Mouse (Mus musculus): Measurements from ENCODE around the gene Prdm2. TPM values are rescaled to one million over a fixed set of nuclear protein-coding genes. Genes with fewer than 3 reads are reported as not detected.
A peak's percentile ranks its signal among the peaks of the same experiment; 100 is the strongest.

Prdm2 gene
- 19.0 and 20.0 TPM in 2 replicates for polyA plus RNA-seq (2016; fragmentation: Nextera tagmentation; extraction: Ambion mirVana)

DNA sequence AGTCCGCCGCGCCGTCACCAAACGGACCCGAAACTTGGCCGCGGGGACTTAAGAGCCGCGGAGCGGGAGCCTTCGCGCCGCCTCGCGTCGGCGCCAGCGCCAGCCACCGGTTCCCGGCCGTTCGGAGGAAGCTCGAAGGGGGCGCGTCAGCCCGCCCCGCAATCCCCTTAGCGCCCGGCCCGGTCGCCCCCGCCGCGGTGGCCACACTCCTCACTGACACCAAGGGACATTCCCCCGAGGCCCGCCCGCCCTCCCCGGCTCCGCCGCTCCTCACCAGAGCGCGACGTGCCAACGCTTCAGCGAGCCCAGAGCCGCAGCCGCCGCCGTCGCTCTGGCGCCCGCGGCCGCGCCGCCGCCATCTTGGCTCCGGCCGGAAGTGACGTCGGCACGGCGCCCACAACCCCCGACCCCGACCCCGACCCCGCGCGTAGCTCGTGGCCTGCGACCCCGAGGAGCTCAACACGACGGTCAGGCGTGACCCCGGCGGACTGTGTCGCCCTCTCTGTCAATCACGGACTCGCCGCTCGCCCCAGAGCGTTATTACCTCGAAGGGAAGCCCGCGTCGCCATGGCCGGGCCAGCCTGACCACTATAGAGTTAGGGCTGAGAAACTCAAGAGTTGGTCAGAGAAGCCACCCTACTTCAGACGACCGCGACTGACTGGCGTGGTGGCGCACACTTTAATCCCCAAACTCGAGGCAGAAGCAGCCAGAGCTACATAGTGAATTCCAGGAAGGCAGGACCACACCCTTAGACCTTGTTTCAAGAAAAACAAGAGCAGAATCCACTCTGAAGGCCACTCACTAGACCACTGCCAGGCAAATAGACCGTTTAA lies at the start of gene Prdm2:
Gene Prdm2 (minus strand): TSS at position 655 of the 834 bp plus-strand sequence.
- Histone ChIP-seq H3K36me3 (no peaks in the 10 kb centered on the region), H3K4me3 (peak within 1 kb of the TSS; percentile 81), H3K4me2 (replicated peaks) (peak within 1 kb of the TSS; percentile 80), H3K27me3 (replicated peaks) (no peaks in the 10 kb centered on the region), H3K4me1 (peaks cover 21% of the 10 kb centered on the region), H3K9ac (peak within 1 kb of the TSS; percentile 95), H3K27ac (peak within 1 kb of the TSS; percentile 90), H3K9me3 (no peaks in the 10 kb centered on the region)
- peak; percentile 80 for ATAC-seq (ENCODE audit: low FRiP score, low read depth)
- WGBS, result 3% methylated on average over 75 of the region's 96 CpGs

DNA sequence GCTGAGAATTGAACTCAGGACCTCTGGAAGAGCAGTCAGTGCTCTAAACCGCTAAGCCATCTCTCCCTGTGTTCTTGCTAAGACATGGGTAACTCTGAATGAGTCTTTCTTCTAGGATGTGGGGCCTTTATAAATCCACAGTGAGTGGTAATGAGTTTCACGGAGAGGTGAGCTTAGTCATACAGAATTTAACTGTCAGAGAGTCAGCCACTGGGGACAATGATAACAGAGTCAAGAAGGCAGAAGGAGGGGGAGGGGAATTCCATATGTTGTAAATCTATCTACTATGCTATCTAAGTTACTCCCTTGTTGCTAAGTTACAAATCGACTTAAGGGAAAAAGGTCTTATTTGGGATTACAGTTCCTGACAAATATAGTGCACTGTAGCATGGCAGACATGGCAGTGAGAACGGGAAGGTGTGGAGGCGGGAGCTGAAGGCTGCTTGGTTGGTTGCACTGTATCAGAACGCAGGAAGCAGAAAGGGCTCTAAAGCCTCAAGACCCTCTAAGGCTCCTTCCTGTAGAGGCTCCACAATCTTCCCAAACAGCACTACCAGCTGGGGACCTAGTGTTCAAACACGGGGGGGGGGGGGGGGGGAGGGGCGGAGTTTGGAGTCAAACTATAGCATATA lies 47.0 kb upstream of the Prdm2 start:
- Histone ChIP-seq H3K27ac (no peak overlapping the region), H3K27me3 (replicated peaks) (no peaks in the 10 kb centered on the region), H3K4me3 (no peak overlapping the region), H3K9me3 (no peaks in the 10 kb centered on the region), H3K4me2 (replicated peaks) (no peak overlapping the region), H3K36me3 (no peaks in the 10 kb centered on the region), H3K9ac (no peak overlapping the region), H3K4me1 (peaks cover 11% of the 10 kb centered on the region; the same call in 1 of the 2 replicates)
- WGBS, result 42% methylated on average over 8 of the region's 8 CpGs
- ATAC-seq (ENCODE audit: low FRiP score, low read depth), result peak; percentile 46

DNA sequence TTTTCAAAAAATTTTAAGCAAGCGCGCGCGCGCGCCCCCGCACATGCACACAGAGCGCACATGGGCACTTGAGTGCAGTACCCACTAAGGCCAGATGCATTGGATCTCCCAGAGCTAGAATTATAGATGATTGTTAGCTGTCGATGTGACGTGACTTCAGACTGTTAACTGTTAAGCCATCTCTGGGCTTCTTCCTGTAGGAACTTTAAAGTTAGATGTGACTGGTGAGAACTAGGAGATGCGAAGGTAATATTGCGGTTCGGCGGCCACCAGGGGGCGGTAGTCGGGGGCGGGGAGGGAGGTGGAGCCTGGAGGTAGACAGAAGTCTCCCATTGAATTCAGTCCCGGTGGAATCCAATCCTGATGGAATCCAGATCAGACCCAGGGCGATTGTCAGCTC lies 45.7 kb upstream of the Prdm2 start:
- Histone ChIP-seq H3K27ac (no peak overlapping the region), H3K4me2 (replicated peaks) (peak overlapping the region; percentile 38), H3K36me3 (no peaks in the 10 kb centered on the region), H3K27me3 (replicated peaks) (no peaks in the 10 kb centered on the region), H3K9me3 (no peaks in the 10 kb centered on the region), H3K4me1 (peaks cover 11% of the 10 kb centered on the region; the same call in 1 of the 2 replicates), H3K9ac (no peak overlapping the region), H3K4me3 (no peak overlapping the region)
- 37% methylated on average over 19 of the region's 19 CpGs for WGBS
- peak; percentile 23; the same call in 1 of the 2 replicates for ATAC-seq (ENCODE audit: low FRiP score, low read depth)

DNA sequence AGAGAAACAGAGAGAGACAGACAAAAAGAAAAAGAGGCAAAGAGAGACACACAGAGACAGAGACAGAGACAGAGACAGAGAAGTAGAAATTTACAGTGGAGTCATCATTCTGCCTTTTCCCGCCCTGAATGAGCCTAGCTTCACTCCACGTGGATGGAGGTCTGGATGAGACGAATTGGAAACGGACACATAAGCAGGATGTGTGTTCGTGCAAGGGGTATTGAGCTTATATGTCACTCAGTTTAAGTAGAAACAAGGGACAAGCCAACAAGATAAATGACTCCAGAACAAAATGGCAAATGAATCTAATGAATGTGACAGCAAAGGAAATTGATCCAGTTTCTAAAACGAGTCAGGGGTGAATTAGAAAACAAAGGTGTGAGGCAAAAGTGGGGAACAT lies 45.2 kb upstream of the Prdm2 start:
- Histone ChIP-seq H3K36me3 (no peaks in the 10 kb centered on the region), H3K4me2 (replicated peaks) (no peak overlapping the region), H3K27ac (no peak overlapping the region), H3K4me1 (peaks cover 11% of the 10 kb centered on the region; the same call in 1 of the 2 replicates), H3K9ac (no peak overlapping the region), H3K4me3 (no peak overlapping the region), H3K9me3 (no peaks in the 10 kb centered on the region), H3K27me3 (replicated peaks) (no peaks in the 10 kb centered on the region)
- ATAC-seq (ENCODE audit: low FRiP score, low read depth), result no peak
- WGBS, result 31% methylated on average over 6 of the region's 6 CpGs

DNA sequence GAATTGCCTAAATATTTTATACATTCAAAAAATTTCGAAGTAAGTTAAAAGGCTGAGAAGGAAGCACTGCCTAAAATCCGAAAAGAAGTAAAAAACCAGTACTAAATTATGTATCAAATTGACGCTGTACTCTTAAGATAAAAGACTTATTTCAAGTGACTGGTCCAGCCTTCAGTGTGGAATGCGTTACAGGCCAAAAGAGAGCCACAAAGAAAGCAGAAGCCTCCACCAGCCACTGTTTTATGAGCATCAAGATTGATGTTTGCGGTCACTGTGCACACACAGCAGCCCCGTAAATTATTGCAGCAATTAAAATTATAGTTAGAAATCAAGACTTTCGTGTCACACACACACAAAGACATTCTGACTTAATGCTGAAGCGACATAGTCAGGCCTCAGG lies 42.7 kb upstream of the Prdm2 start:
- no peaks in the 10 kb centered on the region for H3K27me3 ChIP-seq (replicated peaks)
- no peaks in the 10 kb centered on the region for H3K36me3 ChIP-seq
- H3K9ac ChIP-seq, result no peak overlapping the region
- peaks cover 11% of the 10 kb centered on the region; the same call in 1 of the 2 replicates for H3K4me1 ChIP-seq
- no peak overlapping the region for H3K4me2 ChIP-seq (replicated peaks)
- no peaks in the 10 kb centered on the region for H3K9me3 ChIP-seq
- ATAC-seq (ENCODE audit: low FRiP score, low read depth), result no peak
- no peak overlapping the region for H3K27ac ChIP-seq
- 36% methylated on average over 8 of the region's 8 CpGs for WGBS
- no peak overlapping the region for H3K4me3 ChIP-seq

DNA sequence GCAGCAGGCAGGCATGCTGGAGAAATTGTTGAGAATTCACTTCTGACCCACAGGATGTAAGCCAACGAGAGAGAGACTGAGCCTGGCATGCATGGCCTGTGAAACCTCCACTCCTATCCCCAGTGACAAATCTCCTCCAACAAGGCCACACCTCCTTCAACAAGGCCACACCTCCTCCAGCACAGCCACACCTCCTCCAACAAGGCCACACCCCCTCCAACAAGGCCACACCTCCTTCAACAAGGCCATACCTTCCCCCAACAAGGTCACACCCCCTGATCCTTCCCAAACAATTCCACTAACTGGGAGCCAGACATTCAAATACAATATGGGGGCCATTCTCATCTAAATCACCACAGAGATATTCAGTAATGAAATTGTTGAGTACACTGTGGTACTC lies 40.6 kb upstream of the Prdm2 start:
- WGBS, result 67% methylated on average over 1 of the region's 1 CpGs
- Histone ChIP-seq H3K27me3 (replicated peaks) (no peaks in the 10 kb centered on the region), H3K4me3 (no peak overlapping the region), H3K4me2 (replicated peaks) (no peak overlapping the region), H3K4me1 (peaks cover 5% of the 10 kb centered on the region; the same call in 1 of the 2 replicates), H3K9me3 (no peaks in the 10 kb centered on the region), H3K36me3 (no peaks in the 10 kb centered on the region), H3K9ac (no peak overlapping the region), H3K27ac (no peak overlapping the region)
- no peak for ATAC-seq (ENCODE audit: low FRiP score, low read depth)

DNA sequence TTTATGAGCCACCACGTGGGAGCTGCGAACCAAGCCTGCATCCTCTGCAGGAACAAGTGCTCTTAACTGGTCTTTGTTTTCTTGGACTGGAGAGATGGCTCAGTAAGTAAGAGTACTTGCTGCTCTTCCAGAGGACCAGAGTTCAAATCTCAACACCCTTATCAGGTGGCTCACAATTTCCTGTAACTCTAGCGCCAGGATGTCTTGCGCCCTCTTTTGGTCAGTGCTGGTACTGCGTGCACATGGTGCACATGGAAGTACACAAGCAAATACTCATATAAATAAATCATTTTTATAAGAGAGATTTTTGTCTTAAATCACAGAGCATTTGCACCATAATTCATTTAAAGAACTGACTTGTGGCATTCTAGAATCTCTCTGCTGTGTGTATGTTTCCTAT lies 35.3 kb upstream of the Prdm2 start:
- Histone ChIP-seq H3K36me3 (no peaks in the 10 kb centered on the region), H3K4me3 (no peak overlapping the region), H3K9me3 (no peaks in the 10 kb centered on the region), H3K27me3 (replicated peaks) (no peaks in the 10 kb centered on the region), H3K27ac (no peak overlapping the region), H3K4me2 (replicated peaks) (no peak overlapping the region), H3K4me1 (no peaks in the 10 kb centered on the region), H3K9ac (no peak overlapping the region)
- no peak for ATAC-seq (ENCODE audit: low FRiP score, low read depth)
- WGBS, result 74% methylated on average over 5 of the region's 5 CpGs

DNA sequence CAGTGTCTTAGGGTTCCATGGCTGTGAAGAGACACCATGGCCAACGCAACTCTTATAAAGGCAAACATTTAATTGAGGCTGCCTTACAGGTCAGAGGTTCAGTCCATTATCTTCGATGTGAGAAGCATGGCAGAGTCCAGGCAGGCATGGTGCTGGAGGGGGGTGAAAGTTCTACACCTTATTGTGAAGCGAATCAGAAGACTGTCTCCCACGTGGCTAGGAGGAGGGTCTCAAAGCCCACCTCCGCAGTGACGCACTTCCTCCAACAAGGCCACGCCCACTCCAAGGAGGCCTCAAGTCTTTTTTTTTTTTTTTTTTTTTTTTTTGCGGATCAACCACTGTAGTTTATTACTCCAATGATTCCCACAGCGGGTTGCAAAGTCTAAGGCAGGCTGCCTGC lies 28.5 kb upstream of the Prdm2 start:
- Histone ChIP-seq H3K36me3 (no peaks in the 10 kb centered on the region), H3K4me3 (no peak overlapping the region), H3K9ac (no peak overlapping the region), H3K4me1 (no peaks in the 10 kb centered on the region), H3K27ac (no peak overlapping the region), H3K4me2 (replicated peaks) (no peak overlapping the region), H3K9me3 (no peaks in the 10 kb centered on the region), H3K27me3 (replicated peaks) (no peaks in the 10 kb centered on the region)
- ATAC-seq (ENCODE audit: low FRiP score, low read depth), result no peak
- WGBS, result 84% methylated on average over 9 of the region's 9 CpGs

DNA sequence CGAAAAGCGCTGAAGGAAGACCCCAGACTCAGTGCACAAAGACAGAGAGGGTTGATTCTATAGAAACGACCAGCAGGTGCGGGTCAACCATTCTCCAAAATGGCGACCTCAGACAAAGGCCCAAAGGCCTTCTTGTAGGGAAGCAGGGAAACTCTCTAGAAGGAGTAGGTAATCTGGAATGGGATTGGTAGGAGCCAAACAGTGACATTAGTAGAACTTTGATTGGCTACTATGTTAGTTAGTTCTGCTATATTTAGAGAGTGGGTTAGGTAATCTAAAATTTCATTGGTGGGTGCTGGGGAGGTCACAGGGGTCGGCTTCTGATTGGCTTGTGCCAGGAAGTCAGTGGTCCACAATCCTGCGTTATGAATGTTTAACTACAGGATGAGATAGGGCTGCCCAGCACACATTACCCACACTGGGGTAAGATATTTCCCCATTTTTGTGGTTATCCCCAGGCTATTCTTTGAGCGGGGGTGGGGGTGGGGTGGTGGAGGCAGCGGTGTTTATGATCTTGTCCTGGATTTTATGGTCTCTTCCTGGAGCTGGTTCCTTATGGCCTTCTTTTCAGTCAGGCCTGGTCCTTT lies 26.9 kb upstream of the Prdm2 start:
- WGBS, result 89% methylated on average over 9 of the region's 9 CpGs
- H3K27me3 ChIP-seq (replicated peaks), result no peaks in the 10 kb centered on the region
- no peaks in the 10 kb centered on the region for H3K4me1 ChIP-seq
- no peak overlapping the region for H3K9ac ChIP-seq
- no peak overlapping the region for H3K4me2 ChIP-seq (replicated peaks)
- no peaks in the 10 kb centered on the region for H3K36me3 ChIP-seq
- ATAC-seq (ENCODE audit: low FRiP score, low read depth), result no peak
- H3K27ac ChIP-seq, result no peak overlapping the region
- H3K4me3 ChIP-seq, result no peak overlapping the region
- H3K9me3 ChIP-seq, result no peaks in the 10 kb centered on the region

DNA sequence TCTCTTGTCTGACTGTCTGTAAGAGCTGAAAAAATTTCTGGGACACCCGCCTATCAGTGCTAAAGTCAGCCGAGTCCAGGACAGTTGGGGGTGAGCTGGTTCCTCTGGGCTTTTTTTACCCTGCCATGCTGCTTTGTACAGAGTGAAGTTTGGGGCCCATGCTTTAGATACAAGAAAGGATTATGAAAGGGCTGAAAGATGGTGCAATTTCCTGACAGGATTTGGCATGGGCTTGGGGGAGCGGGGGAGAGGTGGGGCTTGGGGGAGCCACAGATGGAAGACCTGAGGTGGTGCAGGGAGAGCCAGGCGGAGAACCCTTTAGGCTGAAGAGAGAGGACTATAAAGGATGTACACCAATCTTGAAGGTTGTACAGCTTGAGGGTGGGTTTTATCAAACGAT lies 26.3 kb upstream of the Prdm2 start:
- no peak for ATAC-seq (ENCODE audit: low FRiP score, low read depth)
- Histone ChIP-seq H3K4me1 (no peaks in the 10 kb centered on the region), H3K9ac (no peak overlapping the region), H3K4me3 (no peak overlapping the region), H3K27me3 (replicated peaks) (no peaks in the 10 kb centered on the region), H3K36me3 (no peaks in the 10 kb centered on the region), H3K27ac (no peak overlapping the region), H3K4me2 (replicated peaks) (no peak overlapping the region), H3K9me3 (peaks cover 5% of the 10 kb centered on the region; the same call in 1 of the 2 replicates)
- 91% methylated on average over 5 of the region's 5 CpGs for WGBS

DNA sequence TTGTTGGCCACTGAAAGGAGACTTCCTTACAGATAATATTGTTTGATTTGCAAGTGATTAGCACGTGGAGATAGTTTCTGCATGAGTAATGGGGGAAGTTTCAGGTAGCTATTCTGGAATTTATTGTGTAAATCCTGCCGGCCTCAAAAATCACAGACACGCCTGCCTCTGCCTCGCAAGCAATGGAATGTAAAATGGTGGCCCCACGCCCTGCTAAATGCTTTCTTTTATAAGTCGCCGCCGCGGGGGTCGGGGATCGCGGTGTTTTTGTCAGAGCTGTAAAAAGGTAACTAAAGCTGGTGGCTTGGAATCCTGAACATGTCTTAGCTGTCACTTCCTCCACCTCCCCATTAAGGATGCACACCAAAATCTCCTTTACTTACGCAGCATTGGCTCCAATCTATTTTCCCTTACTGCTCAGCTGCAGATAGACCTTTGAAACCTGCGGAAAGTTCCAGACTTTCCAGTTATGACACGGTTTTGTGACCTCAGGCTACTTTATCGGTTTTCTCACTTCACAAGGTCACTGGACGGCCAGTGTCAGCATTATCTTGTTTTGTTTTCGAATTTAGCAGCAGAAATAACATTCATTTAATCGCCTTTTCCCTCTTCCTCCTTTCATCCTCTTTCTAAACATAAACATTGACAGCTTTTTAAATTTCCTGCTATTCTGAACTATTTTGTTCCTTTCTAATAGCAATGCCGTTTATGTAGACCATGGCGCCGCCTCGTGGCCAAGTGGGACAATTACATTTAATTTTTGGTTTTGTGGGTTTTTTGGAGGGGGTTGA lies 25.6 kb upstream of the Prdm2 start:
- Histone ChIP-seq H3K9me3 (peaks cover 5% of the 10 kb centered on the region; the same call in 1 of the 2 replicates), H3K4me1 (no peaks in the 10 kb centered on the region), H3K27ac (no peak overlapping the region), H3K27me3 (replicated peaks) (no peaks in the 10 kb centered on the region), H3K4me2 (replicated peaks) (no peak overlapping the region), H3K9ac (no peak overlapping the region), H3K36me3 (no peaks in the 10 kb centered on the region), H3K4me3 (no peak overlapping the region)
- no peak for ATAC-seq (ENCODE audit: low FRiP score, low read depth)
- 30% methylated on average over 23 of the region's 23 CpGs for WGBS

Data from neural tube, embryonic 12.5 days (tissue).